Mouse (Mus musculus): Measurements from ENCODE around the gene Phkg1.
"Not testable (repeated sequence)": the region's sequence is repeated elsewhere in the genome, so short reads cannot be mapped to it uniquely, and the experiment has no call there.

Gene Phkg1

GRCm38 (mm10) chr5:129907775-129908174, 9.4 kb upstream of the Phkg1 start:
- DNase-seq (ENCODE audit: low spot score), result no peak

- peak; percentile 75 for DNase-seq (ENCODE audit: low spot score)
Observed at GRCm38 (mm10) chr5:129895198-129896088, 2.9 kb downstream of the Phkg1 start, which contains the start of gene Zbed5. Gene Zbed5, plus strand, starts transcription at chr5:129895723.

DNA sequence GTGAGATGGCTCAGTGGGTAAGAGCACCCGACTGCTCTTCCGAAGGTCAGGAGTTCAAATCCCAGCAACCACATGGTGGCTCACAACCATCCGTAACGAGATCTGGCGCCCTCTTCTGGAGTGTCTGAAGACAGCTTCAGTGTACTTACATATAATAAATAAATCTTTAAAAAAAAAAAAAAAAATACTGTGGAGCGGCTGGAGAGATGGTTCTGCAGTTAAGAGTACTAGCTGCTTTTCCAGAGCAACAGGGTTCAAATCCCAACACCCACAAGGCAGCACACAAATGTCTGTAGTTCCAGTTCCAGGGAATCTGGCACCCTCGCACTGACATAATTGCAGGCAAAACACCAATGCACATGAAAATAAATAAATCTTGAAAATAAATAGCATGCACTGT, 8.0 kb downstream of the Phkg1 start:
- not testable (repeated sequence) for DNase-seq (ENCODE audit: low spot score)

DNA sequence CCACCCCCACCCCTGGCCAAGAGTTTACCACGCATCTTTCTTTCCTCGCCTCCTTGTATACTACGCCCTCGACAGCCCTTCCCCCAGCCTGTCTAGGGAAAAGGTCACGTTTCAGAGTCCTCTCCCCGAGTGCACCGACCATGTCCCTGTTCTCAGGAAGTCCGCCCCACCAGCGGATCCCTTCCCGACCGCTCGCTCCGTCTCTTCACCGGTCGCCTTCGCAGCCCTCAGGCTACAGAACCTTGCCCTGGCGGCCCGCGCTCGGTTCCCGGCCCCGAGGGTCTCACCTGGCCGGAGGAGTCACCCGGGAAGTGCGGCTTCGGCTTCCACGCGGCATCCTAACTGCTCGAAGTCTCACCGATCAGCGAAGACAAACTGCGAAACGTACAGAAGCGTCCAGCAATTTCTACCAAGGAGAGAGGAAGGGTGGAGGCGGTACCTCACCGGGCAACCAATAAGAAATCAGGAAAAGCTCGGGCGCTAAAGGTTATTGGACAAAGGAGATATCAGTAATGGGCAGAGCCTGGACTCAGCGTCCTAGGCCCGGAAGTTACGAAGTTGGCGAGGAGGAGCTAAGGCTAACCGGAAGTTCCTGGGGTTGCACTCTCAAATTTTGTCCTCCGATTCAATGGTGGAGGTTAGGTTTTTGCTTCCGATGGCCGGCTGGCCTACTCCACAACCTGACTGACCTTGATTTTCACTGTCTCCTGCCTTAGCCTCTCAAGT, 11.3 kb downstream of the Phkg1 start, which contains the start of gene Chchd2:
Chchd2 (minus strand) TSS at position 560 of the 726 bp plus-strand sequence.
- peak; percentile 91 for DNase-seq (ENCODE audit: low spot score)

DNA sequence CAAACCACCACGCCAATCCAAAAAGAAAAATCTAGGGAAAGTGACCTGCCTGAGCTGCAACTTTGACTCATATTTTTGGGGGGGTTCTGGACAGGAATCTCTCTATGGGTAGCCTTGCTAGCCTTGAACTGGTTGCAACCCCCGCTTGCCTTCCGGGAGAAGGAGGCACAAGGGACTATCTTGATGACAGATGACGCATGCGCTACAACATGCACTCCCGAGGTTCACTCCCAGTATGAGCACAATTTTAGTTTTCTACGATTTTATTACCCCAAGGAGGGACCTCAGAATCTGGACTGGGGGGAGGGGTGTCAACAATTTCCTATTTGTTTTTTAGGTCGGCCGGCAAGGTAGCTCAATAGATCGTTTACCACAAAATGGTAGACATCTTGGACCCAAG, 12.1 kb downstream of the Phkg1 start:
- DNase-seq (ENCODE audit: low spot score), result no peak

DNA sequence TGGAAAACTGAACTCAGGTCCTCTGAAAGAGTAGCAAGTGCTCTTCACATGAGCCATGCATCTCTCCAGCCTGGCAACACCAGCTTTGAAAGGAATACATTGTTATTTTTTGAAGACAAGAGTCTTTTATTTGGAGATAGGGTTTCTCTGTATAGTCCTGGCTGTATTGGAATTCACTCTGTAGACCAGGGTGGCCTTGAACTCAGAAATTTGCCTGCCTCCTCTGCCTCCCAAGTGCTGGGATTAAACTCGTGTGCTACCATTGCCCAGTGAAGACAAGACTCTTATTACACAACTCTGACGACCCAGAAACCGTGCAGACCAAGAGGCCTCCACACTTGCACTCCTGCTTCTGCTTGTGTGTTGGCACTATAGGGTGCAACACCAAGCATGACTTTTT, 18.5 kb downstream of the Phkg1 start:
- DNase-seq (ENCODE audit: low spot score), result no peak

DNA sequence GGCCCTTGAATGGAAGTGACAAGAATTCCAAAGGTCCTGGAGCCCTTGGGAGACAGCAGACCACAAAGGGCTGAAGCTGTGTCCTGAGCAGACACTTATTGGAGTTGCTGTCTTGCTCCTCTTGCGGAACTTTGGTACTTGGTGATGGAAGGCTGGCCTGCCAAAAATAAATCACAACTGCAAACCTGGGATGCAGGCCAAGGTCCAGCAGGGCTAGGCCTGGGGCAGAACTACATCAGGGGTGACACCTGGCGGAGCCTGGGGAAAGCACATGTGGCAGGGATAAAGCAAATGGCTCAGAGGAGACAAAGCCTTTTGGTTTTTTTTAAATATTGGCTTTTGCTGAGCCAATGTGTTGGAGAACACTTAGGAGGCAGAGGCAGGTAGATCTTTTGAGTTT, 19.4 kb downstream of the Phkg1 start:
- DNase-seq (ENCODE audit: low spot score), result peak; percentile 60

DNA sequence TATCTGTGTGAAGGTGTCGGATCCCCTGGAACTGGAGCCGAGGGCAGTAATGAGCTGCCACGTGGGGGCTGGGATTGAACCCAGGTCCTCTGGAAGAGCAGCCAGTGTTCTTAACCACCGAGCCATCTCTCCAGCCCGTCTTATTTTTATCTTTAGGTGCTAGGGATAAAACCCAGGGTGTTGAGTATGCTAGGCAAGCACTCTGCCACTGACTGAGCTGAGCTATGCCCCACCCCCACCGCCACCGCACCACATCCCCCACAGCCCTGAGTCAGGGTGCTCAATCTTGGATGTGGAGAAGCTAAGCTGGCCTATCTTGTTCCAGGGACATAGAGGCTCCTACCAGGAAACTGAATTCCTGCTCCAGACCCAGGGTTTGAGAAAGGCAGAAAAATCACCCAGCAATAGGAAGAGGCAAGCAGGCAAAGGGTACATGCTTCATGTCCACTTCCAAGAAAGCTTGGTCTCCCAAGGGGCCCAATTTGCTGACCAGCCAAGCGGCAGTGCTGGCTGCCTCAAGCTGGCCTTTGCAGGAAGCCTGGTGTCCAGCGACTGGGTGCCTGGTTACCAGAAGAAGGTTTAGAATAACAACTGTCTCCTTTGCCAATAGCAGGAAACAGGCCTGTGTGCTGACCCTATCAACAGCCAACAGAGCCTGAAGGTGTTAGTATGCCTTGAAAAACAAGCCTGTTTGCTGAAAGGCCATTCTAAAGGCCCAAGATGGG, 20.5 kb downstream of the Phkg1 start:
- no peak for DNase-seq (ENCODE audit: low spot score)

- DNase-seq (ENCODE audit: low spot score), result no peak
Observed at GRCm38 (mm10) chr5:129875098-129875497, 23.3 kb downstream of the Phkg1 start.

GRCm38 (mm10) chr5:129873942-129874341, 24.4 kb downstream of the Phkg1 start:
- no peak for DNase-seq (ENCODE audit: low spot score)

- DNase-seq (ENCODE audit: low spot score), result no peak
Observed at GRCm38 (mm10) chr5:129871238-129871637, 27.1 kb downstream of the Phkg1 start.

DNA sequence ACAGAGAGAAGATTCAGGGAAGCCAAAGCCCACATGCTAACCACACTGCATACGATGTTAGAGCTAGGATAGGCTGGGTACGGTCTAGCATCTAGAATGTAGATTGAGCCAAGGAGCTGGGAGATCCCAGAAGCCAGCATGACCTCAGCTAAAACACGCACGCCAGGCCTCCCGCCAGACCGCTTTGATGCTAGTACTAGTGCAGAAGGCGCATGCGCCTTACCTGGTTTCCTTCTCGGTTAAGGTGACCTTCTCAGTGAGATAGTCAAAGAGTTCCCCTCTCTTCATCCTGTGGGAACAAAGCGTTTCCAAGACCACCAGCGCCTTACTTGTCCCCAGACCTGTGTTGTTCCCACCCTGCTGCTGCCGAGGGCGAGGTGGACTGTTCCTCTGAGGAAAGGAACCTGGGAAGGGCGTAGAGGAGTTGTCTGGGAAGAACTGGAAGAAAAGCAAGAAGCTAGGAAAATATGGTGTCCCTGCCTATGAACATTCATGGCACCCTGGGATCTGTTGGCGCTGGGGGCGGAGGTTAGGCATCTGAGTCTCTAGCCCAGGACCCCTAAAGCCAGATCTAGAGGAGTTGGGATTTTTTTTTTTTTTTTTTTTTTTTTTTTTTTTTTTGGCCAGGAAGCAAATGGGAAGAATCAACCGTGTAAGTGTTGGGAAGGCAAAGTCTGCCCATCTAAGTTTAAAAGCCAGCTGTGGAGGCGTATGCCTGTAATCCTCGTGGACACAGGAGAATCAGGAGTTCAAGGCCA, 28.9 kb downstream of the Phkg1 start:
- DNase-seq (ENCODE audit: low spot score), result no peak

GRCm38 (mm10) chr5:129865841-129866240, 32.5 kb downstream of the Phkg1 start:
- no peak for DNase-seq (ENCODE audit: low spot score)

DNA sequence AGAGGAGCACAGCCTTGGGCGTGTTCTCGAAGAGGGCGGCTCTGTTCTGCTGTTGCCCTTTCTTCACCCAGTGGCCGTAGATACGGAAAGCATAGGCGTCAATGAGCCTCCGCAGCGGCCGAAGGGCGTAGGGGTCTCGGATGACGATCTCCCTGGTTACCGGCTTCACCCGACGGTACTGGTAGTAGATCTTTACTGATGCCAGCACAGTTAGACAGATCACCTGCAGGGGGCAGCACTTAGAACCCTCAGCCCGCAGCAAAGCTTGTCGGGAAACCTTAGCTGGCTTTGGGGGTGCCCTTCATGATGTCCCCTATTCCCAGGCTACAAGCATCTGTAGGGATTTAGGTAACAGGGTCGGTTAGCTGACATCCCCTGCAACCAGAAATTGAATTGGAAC, 33.9 kb downstream of the Phkg1 start:
- DNase-seq (ENCODE audit: low spot score), result peak; percentile 33

DNA sequence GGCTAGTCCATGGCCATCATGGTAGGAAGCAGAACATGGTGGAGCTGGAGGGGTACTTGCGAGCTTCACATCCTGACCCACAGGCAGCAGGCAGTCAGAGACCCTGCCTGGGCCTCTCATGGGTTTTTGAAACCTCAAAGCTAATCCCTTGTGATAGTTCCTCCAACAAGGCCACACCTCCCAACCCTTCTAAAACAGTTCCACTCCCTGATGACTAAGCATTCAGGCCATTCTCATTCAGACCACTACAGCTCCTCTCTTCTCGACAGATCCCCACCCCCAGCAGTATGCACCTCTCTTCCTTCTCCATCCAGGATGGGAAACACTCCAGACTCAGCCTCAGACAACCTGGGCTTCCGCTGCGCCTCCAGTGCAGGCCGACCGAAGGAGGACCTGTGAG, 36.0 kb downstream of the Phkg1 start:
- no peak for DNase-seq (ENCODE audit: low spot score)

GRCm38 (mm10) chr5:129856414-129856813, 41.9 kb downstream of the Phkg1 start:
- no peak for DNase-seq (ENCODE audit: low spot score)

GRCm38 (mm10) chr5:129855163-129855562, 43.2 kb downstream of the Phkg1 start:
- no peak for DNase-seq (ENCODE audit: low spot score)

GRCm38 (mm10) chr5:129847558-129847820, 50.9 kb downstream of the Phkg1 start:
- no peak for DNase-seq (ENCODE audit: low spot score)

- DNase-seq (ENCODE audit: low spot score), result peak; percentile 94
Observed at GRCm38 (mm10) chr5:129846752-129847557, 51.4 kb downstream of the Phkg1 start, which contains the start of gene Sumf2. Gene Sumf2, plus strand, starts transcription at chr5:129846986.

- no peak for DNase-seq (ENCODE audit: low spot score)
Observed at GRCm38 (mm10) chr5:129844848-129845247, 53.5 kb downstream of the Phkg1 start.
